Mouse (Mus musculus) hindbrain, embryonic 12.5 days (tissue): ENCODE results near the gene Pitx1. TPM values are rescaled to one million over a fixed set of nuclear protein-coding genes. Genes with fewer than 3 reads are reported as not detected.

ENCODE experiments used
- ATAC-seq: fragments of 200-750 bp; cut with Nextera tagmentation; 2 replicates; pipeline ENCODE4 v1.8.0; 2017; ENCODE audit warnings: moderate TSS enrichment; ENCODE audit not compliant: low FRiP score
- H3K27ac ChIP-seq: fragments of 300-500 bp; sonication (generic); 2 replicates; pipeline ENCODE4 v1.5.1; 2016; ENCODE audit warnings: mild to moderate bottlenecking
- H3K27me3 ChIP-seq: fragments of 300-500 bp; sonication (generic); 2 replicates; pipeline ENCODE4 v1.6.1; 2016; ENCODE audit warnings: mild to moderate bottlenecking
- H3K36me3 ChIP-seq: fragments of 300-500 bp; sonication (generic); 2 replicates; pipeline ENCODE4 v1.6.1; 2016; ENCODE audit warnings: mild to moderate bottlenecking
- H3K4me1 ChIP-seq: fragments of 300-500 bp; sonication (generic); 2 replicates; pipeline ENCODE4 v1.6.1; 2016
- H3K4me2 ChIP-seq: fragments of 300-500 bp; sonication (generic); replicated peaks from 2 replicates; pipeline ENCODE4 v1.6.1; 2016; ENCODE audit warnings: mild to moderate bottlenecking
- H3K4me3 ChIP-seq: fragments of 300-500 bp; sonication (generic); 2 replicates; pipeline ENCODE4 v1.5.1; 2016; ENCODE audit warnings: mild to moderate bottlenecking
- H3K9ac ChIP-seq: fragments of 300-500 bp; sonication (generic); 2 replicates; pipeline ENCODE4 v1.6.1; 2016; ENCODE audit warnings: mild to moderate bottlenecking, moderate library complexity
- H3K9me3 ChIP-seq: fragments of 300-500 bp; sonication (generic); replicated peaks from 2 replicates; pipeline ENCODE4 v1.6.1; 2016; ENCODE audit warnings: mild to moderate bottlenecking
- WGBS: fragments of 180-500 bp; shearing (Covaris S2); methylation state at CpG from one replicate; pipeline ENCODE4 v1.1.7; 2016; 5-methylcytosine and 5-hydroxymethylcytosine counted together
- polyA plus RNA-seq: library from polyadenylated mRNA; unstranded; fragments of >200 nt; fragmentation: Nextera tagmentation; extraction: Ambion mirVana; gene quantifications from 2 replicates; pipeline ENCODE4 v1.2.1, GENCODE M21; 2016

The Pitx1 gene
- polyA plus RNA-seq, 1 experiment from 2014 or later = 0.61 TPM

GRCm38 (mm10) chr13:55847805-55848204 is 11.8 kb upstream of the Pitx1 start:
- no peak for ATAC-seq
- 58% methylated on average over 10 of the region's 10 CpGs for WGBS
- H3K27ac ChIP-seq = no peak overlapping the region
- no peak overlapping the region for H3K4me2 ChIP-seq
- peaks cover 83% of the 10 kb centered on the region for H3K27me3 ChIP-seq
- peaks cover 5% of the 10 kb centered on the region for H3K4me1 ChIP-seq
- H3K36me3 ChIP-seq = no peaks in the 10 kb centered on the region
- H3K4me3 ChIP-seq = no peak overlapping the region
- H3K9me3 ChIP-seq = no peaks in the 10 kb centered on the region
- no peak overlapping the region for H3K9ac ChIP-seq

DNA sequence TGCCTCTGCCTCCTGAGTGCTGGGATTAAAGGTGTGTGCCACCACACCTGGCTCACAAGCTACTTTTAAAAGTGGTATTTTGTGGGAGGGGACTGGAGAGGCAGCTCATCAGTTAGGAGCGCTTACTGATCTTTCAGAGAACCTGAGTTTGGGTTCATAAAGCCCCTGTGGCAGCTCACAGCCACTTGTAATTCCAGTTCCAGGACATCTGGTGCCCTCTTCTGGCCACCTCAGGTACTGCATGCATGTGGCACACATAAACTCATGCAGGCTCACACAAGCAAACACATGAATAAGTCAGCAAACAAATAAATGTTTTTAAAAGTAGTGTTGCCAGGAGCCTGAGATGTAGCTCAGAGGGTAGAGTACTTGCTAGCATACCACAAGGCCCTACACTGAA is 7.7 kb upstream of the Pitx1 start:
- peaks cover 18% of the 10 kb centered on the region for H3K4me1 ChIP-seq
- 97% methylated on average over 1 of the region's 1 CpGs for WGBS
- H3K9me3 ChIP-seq = no peaks in the 10 kb centered on the region
- no peak overlapping the region for H3K4me3 ChIP-seq
- H3K9ac ChIP-seq = no peak overlapping the region
- no peak overlapping the region for H3K27ac ChIP-seq
- no peak overlapping the region for H3K4me2 ChIP-seq
- H3K36me3 ChIP-seq = no peaks in the 10 kb centered on the region
- ATAC-seq = no peak
- H3K27me3 ChIP-seq = peaks cover 88% of the 10 kb centered on the region

GRCm38 (mm10) chr13:55840223-55840622 is 4.2 kb upstream of the Pitx1 start:
- H3K9ac ChIP-seq = no peak overlapping the region

DNA sequence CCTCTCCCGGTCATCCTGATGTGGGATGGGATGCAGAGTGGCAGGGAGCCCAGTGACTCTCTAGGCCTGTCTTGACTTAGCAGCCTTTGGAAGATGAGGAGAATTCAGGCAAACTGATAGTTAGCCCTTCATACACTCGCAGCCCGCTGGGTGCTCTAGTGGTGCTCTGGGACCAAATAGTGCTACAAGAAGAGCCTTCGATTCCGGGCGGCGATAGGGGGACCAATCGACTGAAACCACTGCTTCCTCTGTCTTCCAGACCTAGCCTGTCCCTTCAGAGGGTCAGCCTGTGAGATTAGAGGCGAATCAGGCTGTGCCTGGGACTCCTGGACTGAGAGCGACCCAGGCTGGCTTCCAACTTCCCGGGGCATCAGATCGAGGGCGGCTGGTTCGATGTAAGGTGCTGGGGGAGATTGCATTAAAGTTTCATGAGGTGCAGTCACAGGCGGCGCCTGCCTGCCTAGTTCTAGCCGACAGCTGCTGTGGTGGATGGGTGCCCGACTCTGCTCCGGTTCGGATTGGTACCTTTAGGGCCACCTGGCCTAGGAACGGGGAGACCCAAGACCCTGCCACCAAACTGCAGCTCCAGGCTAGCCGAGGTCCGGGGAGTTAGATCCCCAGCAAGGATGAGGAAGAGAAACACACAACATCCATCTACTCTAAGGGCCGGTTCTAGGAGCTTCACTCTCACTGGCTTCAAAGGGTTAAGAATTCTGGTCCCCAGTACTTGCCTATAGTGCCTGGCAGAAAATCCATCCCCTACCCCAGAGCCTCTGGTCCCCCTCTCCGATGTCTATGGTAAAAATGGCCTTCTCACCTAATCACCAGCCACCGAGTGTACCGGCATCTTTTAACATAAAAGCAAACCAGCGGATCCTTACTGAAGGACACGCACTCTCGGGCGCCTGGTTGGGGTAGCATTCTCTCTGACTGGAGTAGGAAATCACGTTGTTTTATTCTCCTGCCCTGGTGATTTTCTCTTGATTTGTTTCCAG is 1.1 kb upstream of the Pitx1 start:
- no peak for ATAC-seq
- H3K9ac ChIP-seq = no peak overlapping the region
- peaks cover 96% of the 10 kb centered on the region for H3K27me3 ChIP-seq
- peaks cover 21% of the 10 kb centered on the region for H3K4me1 ChIP-seq
- H3K4me3 ChIP-seq = no peak overlapping the region
- no peak overlapping the region for H3K4me2 ChIP-seq
- H3K36me3 ChIP-seq = no peaks in the 10 kb centered on the region
- H3K27ac ChIP-seq = no peak overlapping the region
- no peaks in the 10 kb centered on the region for H3K9me3 ChIP-seq
- WGBS = 1% methylated on average over 32 of the region's 32 CpGs

More at GRCm38 (mm10) chr13:55840223-55840622, 4.2 kb upstream of the Pitx1 start:
- H3K27ac ChIP-seq = no peak overlapping the region
- peaks cover 21% of the 10 kb centered on the region for H3K4me1 ChIP-seq
- H3K27me3 ChIP-seq = peaks cover 89% of the 10 kb centered on the region
- no peak overlapping the region for H3K4me2 ChIP-seq
- 0 out of 2 replicates have a peak, but pooled peaks have one; percentile 46 for ATAC-seq
- no peaks in the 10 kb centered on the region for H3K36me3 ChIP-seq
- 23% methylated on average over 14 of the region's 14 CpGs for WGBS
- no peak overlapping the region for H3K4me3 ChIP-seq
- no peaks in the 10 kb centered on the region for H3K9me3 ChIP-seq

- ATAC-seq = no peak
- H3K4me3 ChIP-seq = 0 out of 2 replicates have a peak overlapping the region, but pooled peaks have one; percentile 8
- H3K27ac ChIP-seq = no peak overlapping the region
- no peaks in the 10 kb centered on the region for H3K9me3 ChIP-seq
- peaks cover 24% of the 10 kb centered on the region for H3K4me1 ChIP-seq
- H3K36me3 ChIP-seq = no peaks in the 10 kb centered on the region
- H3K9ac ChIP-seq = no peak overlapping the region
- H3K27me3 ChIP-seq = peaks cover 96% of the 10 kb centered on the region
- H3K4me2 ChIP-seq = peak overlapping the region; percentile 26; the same call in 1 of the 2 replicates
- WGBS = 2% methylated on average over 33 of the region's 33 CpGs
Observed at GRCm38 (mm10) chr13:55835548-55836097, 369 bp downstream of the Pitx1 start.

DNA sequence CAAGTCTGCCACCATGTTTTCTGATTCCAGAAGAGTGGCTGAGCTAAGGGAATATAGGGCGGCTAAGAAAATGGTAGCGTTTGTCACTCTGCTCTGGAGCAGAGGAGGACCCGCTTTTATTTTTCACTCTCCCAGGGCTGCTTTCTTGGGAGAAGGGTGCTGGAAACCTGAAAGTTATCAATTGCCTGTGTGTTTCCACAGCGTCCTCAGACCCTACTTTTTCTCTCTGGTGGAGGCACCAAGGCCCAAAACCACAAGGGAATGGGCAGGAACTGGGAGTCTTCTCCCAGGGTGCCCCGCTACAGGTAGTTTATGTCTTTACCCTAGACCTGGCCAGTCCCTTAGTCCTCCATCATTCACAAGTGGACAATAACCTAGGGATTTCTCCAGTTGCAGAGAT is 1.3 kb downstream of the Pitx1 start:
- peaks cover 20% of the 10 kb centered on the region for H3K4me1 ChIP-seq
- H3K27me3 ChIP-seq = peaks cover 96% of the 10 kb centered on the region
- no peak overlapping the region for H3K4me3 ChIP-seq
- no peaks in the 10 kb centered on the region for H3K9me3 ChIP-seq
- no peak overlapping the region for H3K4me2 ChIP-seq
- H3K9ac ChIP-seq = no peak overlapping the region
- no peaks in the 10 kb centered on the region for H3K36me3 ChIP-seq
- ATAC-seq = no peak
- no peak overlapping the region for H3K27ac ChIP-seq
- WGBS = 3% methylated on average over 5 of the region's 5 CpGs

DNA sequence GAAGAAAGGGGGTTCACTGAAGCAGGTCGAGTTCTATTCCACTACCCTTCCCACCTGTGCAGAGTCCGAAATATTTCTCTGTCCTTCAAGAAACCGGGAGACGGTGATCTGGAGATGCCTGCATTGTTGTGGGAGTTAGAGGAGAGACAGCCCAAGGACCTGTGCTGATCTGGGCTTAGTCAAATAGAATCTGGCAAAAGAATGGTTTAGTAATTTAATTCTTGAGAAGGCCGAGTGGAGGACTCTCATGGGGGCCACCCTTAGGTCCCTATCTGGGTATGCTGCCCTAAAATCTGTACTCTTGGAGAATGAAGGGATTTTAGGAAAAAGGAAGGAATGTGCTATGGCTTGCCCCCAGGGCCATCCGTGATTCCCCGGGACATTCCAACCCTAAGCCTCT is 2.1 kb downstream of the Pitx1 start:
- whole genome bisulfite sequencing = 4% methylated on average over 7 of the region's 7 CpGs
- Histone ChIP-seq H3K27ac (no peak overlapping the region), H3K9me3 (no peaks in the 10 kb centered on the region), H3K4me3 (no peak overlapping the region), H3K4me2 (no peak overlapping the region), H3K9ac (no peak overlapping the region), H3K36me3 (no peaks in the 10 kb centered on the region), H3K27me3 (peaks cover 94% of the 10 kb centered on the region), H3K4me1 (peaks cover 20% of the 10 kb centered on the region)
- ATAC-seq = no peak

GRCm38 (mm10) chr13:55832602-55833001 is 3.4 kb downstream of the Pitx1 start:
- H3K9ac ChIP-seq = no peak overlapping the region
- WGBS = 29% methylated on average over 1 of the region's 1 CpGs
- ATAC-seq = no peak
- H3K27ac ChIP-seq = no peak overlapping the region
- H3K9me3 ChIP-seq = no peaks in the 10 kb centered on the region
- H3K4me3 ChIP-seq = no peak overlapping the region
- peaks cover 94% of the 10 kb centered on the region for H3K27me3 ChIP-seq
- no peak overlapping the region for H3K4me2 ChIP-seq
- H3K4me1 ChIP-seq = peaks cover 25% of the 10 kb centered on the region
- H3K36me3 ChIP-seq = no peaks in the 10 kb centered on the region

- H3K4me2 ChIP-seq = peak overlapping the region; percentile 44; the same call in 1 of the 2 replicates
- H3K27ac ChIP-seq = no peak overlapping the region
- no peaks in the 10 kb centered on the region for H3K9me3 ChIP-seq
- no peaks in the 10 kb centered on the region for H3K36me3 ChIP-seq
- under 1% methylated on average over 25 of the region's 25 CpGs for WGBS
- peaks cover 25% of the 10 kb centered on the region for H3K4me1 ChIP-seq
- peak overlapping the region; percentile 29 for H3K4me3 ChIP-seq
- ATAC-seq = peak; percentile 21; the same call in 1 of the 2 replicates
- H3K27me3 ChIP-seq = peaks cover 90% of the 10 kb centered on the region
- H3K9ac ChIP-seq = no peak overlapping the region
Observed at GRCm38 (mm10) chr13:55831722-55832160, 4.3 kb downstream of the Pitx1 start.

- no peak for ATAC-seq
- Histone ChIP-seq H3K27ac (no peak overlapping the region), H3K9me3 (no peaks in the 10 kb centered on the region), H3K9ac (peak overlapping the region; percentile 41; the same call in 1 of the 2 replicates), H3K27me3 (peaks cover 87% of the 10 kb centered on the region), H3K4me2 (peak overlapping the region; percentile 44), H3K4me1 (peaks cover 24% of the 10 kb centered on the region), H3K36me3 (no peaks in the 10 kb centered on the region), H3K4me3 (peak overlapping the region; percentile 29)
- 1% methylated on average over 60 of the region's 82 CpGs for WGBS
Observed at GRCm38 (mm10) chr13:55830833-55831721, 4.9 kb downstream of the Pitx1 start.

- no peak for ATAC-seq
- Histone ChIP-seq H3K27me3 (peaks cover 88% of the 10 kb centered on the region), H3K27ac (no peak overlapping the region), H3K9me3 (no peaks in the 10 kb centered on the region), H3K36me3 (no peaks in the 10 kb centered on the region), H3K4me1 (peaks cover 20% of the 10 kb centered on the region), H3K4me2 (peak overlapping the region; percentile 44), H3K9ac (no peak overlapping the region), H3K4me3 (peak overlapping the region; percentile 29)
- 1% methylated on average over 48 of the region's 48 CpGs for whole genome bisulfite sequencing
Observed at GRCm38 (mm10) chr13:55830081-55830832, 5.7 kb downstream of the Pitx1 start.
